Mouse (Mus musculus) MEL (cell line): ENCODE data around the gene Bloc1s5. TPM values are rescaled to one million over a fixed set of nuclear protein-coding genes. Genes with fewer than 3 reads are reported as not detected.

Source experiments
- DNase-seq: peaks from one replicate; pipeline ENCODE4 v3.0.0; 2011; ENCODE audit warnings: low read depth, low spot score
- H3K27ac ChIP-seq: 2 replicates; pipeline ENCODE4 v1.5.1; 2012; ENCODE audit warnings: low read depth, mild to moderate bottlenecking, control low read depth, low read length, moderate library complexity; ENCODE audit not compliant: control insufficient read depth
- H3K27me3 ChIP-seq, 2 experiments: fragments of 150-350 bp in 1 of 2; sonication (generic) in 1 of 2; 2 replicates each; pipeline ENCODE4 v1.6.1; 2012; ENCODE audit warnings: low read length in 2 of 2, mild to moderate bottlenecking in 2 of 2, improper control_type of control experiment in 1 of 2, moderate library complexity in 1 of 2; ENCODE audit not compliant: insufficient read depth in 2 of 2, control insufficient read depth in 1 of 2
- H3K36me3 ChIP-seq, 2 experiments: 2 replicates each; pipeline ENCODE4 v1.6.1; 2012 to 2014; ENCODE audit warnings: low read length in 2 of 2, improper control_type of control experiment in 1 of 2, inconsistent platforms in 1 of 2, mild to moderate bottlenecking in 1 of 2; ENCODE audit not compliant: insufficient read depth in 2 of 2, control insufficient read depth in 1 of 2
- H3K4me1 ChIP-seq, 2 experiments: fragments of 150-350 bp in 1 of 2; sonication (generic) in 1 of 2; 2 replicates each; pipeline ENCODE4 v1.6.1; 2012; ENCODE audit warnings: low read length in 2 of 2, improper control_type of control experiment in 1 of 2, mild to moderate bottlenecking in 1 of 2; ENCODE audit not compliant: insufficient read depth in 2 of 2, control insufficient read depth in 1 of 2
- H3K4me3 ChIP-seq, 2 experiments: fragments of 150-350 bp in 1 of 2; sonication (generic) in 1 of 2; 2 replicates each; pipeline ENCODE4 v1.5.1; 2012; ENCODE audit warnings: low read depth in 2 of 2, low read length in 2 of 2, mild to moderate bottlenecking in 2 of 2, moderate library complexity in 2 of 2, control low read depth in 1 of 2, improper control_type of control experiment in 1 of 2; ENCODE audit not compliant: control insufficient read depth in 1 of 2, insufficient read depth in 1 of 2
- H3K79me2 ChIP-seq: 2 replicates; pipeline ENCODE4 v1.6.1; 2012; ENCODE audit warnings: mild to moderate bottlenecking, low read length, moderate library complexity; ENCODE audit not compliant: control insufficient read depth, poor library complexity, insufficient read depth
- H3K9ac ChIP-seq: 2 replicates; pipeline ENCODE4 v1.6.1; 2012; ENCODE audit warnings: low read depth, mild to moderate bottlenecking, control low read depth, low read length, moderate library complexity; ENCODE audit not compliant: control insufficient read depth, poor library complexity, severe bottlenecking
- H3K9me3 ChIP-seq: fragments of 150-350 bp; sonication (generic); replicated peaks from 2 replicates; pipeline ENCODE4 v1.6.1; 2012; ENCODE audit warnings: mild to moderate bottlenecking, low read length, improper control_type of control experiment, moderate library complexity; ENCODE audit not compliant: insufficient read depth
- BHLHE40 ChIP-seq: IDR thresholded peaks from 2 replicates; pipeline ENCODE4 v1.6.1; 2012; ENCODE audit warnings: low read depth, mild to moderate bottlenecking, inconsistent platforms, low read length, improper control_type of control experiment, borderline replicate concordance
- CHD1 ChIP-seq: IDR thresholded peaks from 2 replicates; pipeline ENCODE4 v1.6.1; 2012; ENCODE audit warnings: low read depth, mild to moderate bottlenecking, inconsistent platforms, low read length, improper control_type of control experiment
- CHD2 ChIP-seq: IDR thresholded peaks from 2 replicates; pipeline ENCODE4 v1.6.1; 2011; ENCODE audit warnings: low read length, improper control_type of control experiment
- CTCF ChIP-seq, 3 experiments: IDR thresholded peaks in 2 of 3; conservative IDR thresholded peaks in 1 of 3; 2 replicates each; pipeline ENCODE4 v1.5.1; 2011 to 2012; ENCODE audit warnings: low read length in 3 of 3, low read depth in 2 of 3, mild to moderate bottlenecking in 2 of 3, improper control_type of control experiment in 1 of 3, inconsistent platforms in 1 of 3, mixed read lengths in 1 of 3, moderate library complexity in 1 of 3; ENCODE audit not compliant: control insufficient read depth in 1 of 3, insufficient read depth in 1 of 3, poor library complexity in 1 of 3, severe bottlenecking in 1 of 3
- E2F4 ChIP-seq: IDR thresholded peaks from 2 replicates; pipeline ENCODE4 v1.6.1; 2011; ENCODE audit warnings: low read depth, low read length, improper control_type of control experiment, borderline replicate concordance
- ELF1 ChIP-seq: IDR thresholded peaks from 2 replicates; pipeline ENCODE4 v1.6.1; 2014; ENCODE audit warnings: low read depth, mild to moderate bottlenecking, inconsistent platforms, low read length, improper control_type of control experiment, moderate library complexity
- EP300 ChIP-seq, 2 experiments: IDR thresholded peaks; 2 replicates each; pipeline ENCODE4 v1.6.1; 2011; ENCODE audit warnings: improper control_type of control experiment in 2 of 2, low read length in 2 of 2, low read depth in 1 of 2, mild to moderate bottlenecking in 1 of 2
- ETS1 ChIP-seq: IDR thresholded peaks from 2 replicates; pipeline ENCODE4 v1.6.1; 2012; ENCODE audit warnings: low read depth, mild to moderate bottlenecking, inconsistent platforms, low read length, improper control_type of control experiment, moderate library complexity
- GABPA ChIP-seq: IDR thresholded peaks from 2 replicates; pipeline ENCODE4 v1.6.1; 2012; ENCODE audit warnings: low read depth, mild to moderate bottlenecking, inconsistent platforms, low read length, improper control_type of control experiment, moderate library complexity
- GATA1 ChIP-seq: IDR thresholded peaks from 2 replicates; pipeline ENCODE4 v1.6.1; 2011; ENCODE audit warnings: low read depth, low read length, improper control_type of control experiment
- HCFC1 ChIP-seq: IDR thresholded peaks from 2 replicates; pipeline ENCODE4 v1.6.1; 2012; ENCODE audit warnings: low read depth, mild to moderate bottlenecking, inconsistent platforms, low read length, improper control_type of control experiment, moderate library complexity
- KAT2A ChIP-seq: conservative IDR thresholded peaks from 2 replicates; pipeline ENCODE4 v1.6.1; 2012; ENCODE audit warnings: low read depth, low read length, improper control_type of control experiment, inconsistent platforms
- MAFK ChIP-seq: IDR thresholded peaks from 2 replicates; pipeline ENCODE4 v1.6.1; 2011; ENCODE audit warnings: low read depth, mild to moderate bottlenecking, low read length, improper control_type of control experiment, borderline replicate concordance
- MAX ChIP-seq: IDR thresholded peaks from 2 replicates; pipeline ENCODE4 v1.6.1; 2011; ENCODE audit warnings: low read length, improper control_type of control experiment
- MAZ ChIP-seq: IDR thresholded peaks from 2 replicates; pipeline ENCODE4 v1.6.1; 2012; ENCODE audit warnings: low read depth, mild to moderate bottlenecking, inconsistent platforms, low read length, improper control_type of control experiment
- MEF2A ChIP-seq: IDR thresholded peaks from 2 replicates; pipeline ENCODE4 v1.6.1; 2014; ENCODE audit warnings: low read depth, mild to moderate bottlenecking, inconsistent platforms, low read length, improper control_type of control experiment; ENCODE audit not compliant: poor library complexity, insufficient replicate concordance, severe bottlenecking; ENCODE audit errors: extremely low read depth
- MXI1 ChIP-seq: IDR thresholded peaks from 2 replicates; pipeline ENCODE4 v1.6.1; 2011; ENCODE audit warnings: mild to moderate bottlenecking, low read depth, low read length, improper control_type of control experiment
- MYB ChIP-seq: IDR thresholded peaks from 2 replicates; pipeline ENCODE4 v1.6.1; 2011; ENCODE audit warnings: mild to moderate bottlenecking, low read depth, low read length, improper control_type of control experiment
- MYC ChIP-seq: IDR thresholded peaks from 2 replicates; pipeline ENCODE4 v1.6.1; 2011; ENCODE audit warnings: low read depth, mild to moderate bottlenecking, low read length, improper control_type of control experiment, moderate library complexity
- NELFE ChIP-seq: IDR thresholded peaks from 2 replicates; pipeline ENCODE4 v1.6.1; 2011; ENCODE audit warnings: low read depth, low read length, improper control_type of control experiment
- NRF1 ChIP-seq: IDR thresholded peaks from 2 replicates; pipeline ENCODE4 v1.6.1; 2014; ENCODE audit warnings: low read depth, mild to moderate bottlenecking, inconsistent platforms, low read length, improper control_type of control experiment, moderate library complexity; ENCODE audit not compliant: poor library complexity, insufficient read depth, severe bottlenecking
- POLR2A ChIP-seq, 2 experiments: IDR thresholded peaks; 2 replicates each; pipeline ENCODE4 v1.6.1; 2011 to 2012; ENCODE audit warnings: low read length in 2 of 2, mild to moderate bottlenecking in 2 of 2, control low read depth in 1 of 2, improper control_type of control experiment in 1 of 2, low read depth in 1 of 2, moderate library complexity in 1 of 2; ENCODE audit not compliant: control insufficient read depth in 1 of 2, insufficient read depth in 1 of 2, poor library complexity in 1 of 2
- POLR2AphosphoS2 ChIP-seq: IDR thresholded peaks from 2 replicates; pipeline ENCODE4 v1.6.1; 2011; ENCODE audit warnings: low read length, improper control_type of control experiment
- RAD21 ChIP-seq: IDR thresholded peaks from 2 replicates; pipeline ENCODE4 v1.6.1; 2011; ENCODE audit warnings: mild to moderate bottlenecking, low read depth, low read length, improper control_type of control experiment
- RCOR1 ChIP-seq: IDR thresholded peaks from 2 replicates; pipeline ENCODE4 v1.6.1; 2012; ENCODE audit warnings: low read depth, mild to moderate bottlenecking, inconsistent platforms, low read length, improper control_type of control experiment
- SIN3A ChIP-seq: IDR thresholded peaks from 2 replicates; pipeline ENCODE4 v1.6.1; 2012; ENCODE audit warnings: low read length, improper control_type of control experiment, inconsistent platforms
- SMC3 ChIP-seq: IDR thresholded peaks from 2 replicates; pipeline ENCODE4 v1.6.1; 2011; ENCODE audit warnings: low read depth, low read length, improper control_type of control experiment
- TAL1 ChIP-seq: IDR thresholded peaks from 2 replicates; pipeline ENCODE4 v1.6.1; 2012; ENCODE audit warnings: mild to moderate bottlenecking, inconsistent platforms, low read length, moderate library complexity, mixed read lengths
- TBP ChIP-seq: IDR thresholded peaks from 2 replicates; pipeline ENCODE4 v1.8.0; 2011; ENCODE audit warnings: low read depth, low read length, improper control_type of control experiment
- TCF12 ChIP-seq: IDR thresholded peaks from 2 replicates; pipeline ENCODE4 v1.6.1; 2014; ENCODE audit warnings: low read depth, mild to moderate bottlenecking, inconsistent platforms, low read length, improper control_type of control experiment, moderate library complexity
- UBTF ChIP-seq: IDR thresholded peaks from 2 replicates; pipeline ENCODE4 v1.6.1; 2012; ENCODE audit warnings: low read depth, mild to moderate bottlenecking, inconsistent platforms, low read length, improper control_type of control experiment, moderate library complexity, borderline replicate concordance; ENCODE audit not compliant: insufficient read depth
- USF1 ChIP-seq: IDR thresholded peaks from 2 replicates; pipeline ENCODE4 v1.6.1; 2014; ENCODE audit warnings: low read depth, mild to moderate bottlenecking, inconsistent platforms, low read length, improper control_type of control experiment, moderate library complexity
- USF2 ChIP-seq, 2 experiments: IDR thresholded peaks; 2 replicates each; pipeline ENCODE4 v1.6.1; 2011 to 2012; ENCODE audit warnings: improper control_type of control experiment in 2 of 2, low read length in 2 of 2, borderline replicate concordance in 1 of 2, inconsistent platforms in 1 of 2, low read depth in 1 of 2, mild to moderate bottlenecking in 1 of 2; ENCODE audit not compliant: insufficient read depth in 1 of 2
- ZC3H11A ChIP-seq: IDR thresholded peaks from 2 replicates; pipeline ENCODE4 v1.6.1; 2012; ENCODE audit warnings: low read depth, mild to moderate bottlenecking, inconsistent platforms, low read length, improper control_type of control experiment
- ZKSCAN1 ChIP-seq: IDR thresholded peaks from 2 replicates; pipeline ENCODE4 v1.6.1; 2012; ENCODE audit warnings: low read depth, mild to moderate bottlenecking, inconsistent platforms, low read length, improper control_type of control experiment, moderate library complexity
- ZMIZ1 ChIP-seq: IDR thresholded peaks from 2 replicates; pipeline ENCODE4 v1.6.1; 2012; ENCODE audit warnings: low read depth, mild to moderate bottlenecking, inconsistent platforms, low read length, improper control_type of control experiment, moderate library complexity
- ZNF384 ChIP-seq: IDR thresholded peaks from 2 replicates; pipeline ENCODE4 v1.6.1; 2012; ENCODE audit warnings: low read depth, mild to moderate bottlenecking, inconsistent platforms, low read length, improper control_type of control experiment
- polyA plus RNA-seq, 2 experiments: library from polyadenylated mRNA; stranded (reverse) in 1 of 2; unstranded in 1 of 2; fragments of >175 nt in 1 of 2; fragments of >200 nt in 1 of 2; gene quantifications; 2 replicates each; pipeline versions ENCODE4 v1.2.1 to v1.2.4; 2012; ENCODE audit warnings: low replicate concordance in 2 of 2, low read depth in 1 of 2; ENCODE audit not compliant: insufficient read length in 2 of 2, insufficient read depth in 1 of 2, missing spikeins in 1 of 2
- total RNA-seq: library from RNA; depleted of rRNA; stranded (reverse); fragments of 300-350 nt; gene quantifications from 2 replicates; pipeline ENCODE4 v1.2.3, GENCODE M21; 2012

Gene Bloc1s5
- total and polyA plus RNA-seq, 3 experiments = 12.3 to 16.2 TPM; not detected in 1

GRCm38 (mm10) chr13:38632556-38632955 lies 2.4 kb downstream of the Bloc1s5 start:
- no peaks in the 10 kb centered on the region for H3K9me3 ChIP-seq
- H3K36me3 ChIP-seq = peaks cover 0 to 20% of the 10 kb centered on the region in 2 experiments; a peak in 3 of 4 replicates
- peak overlapping the region; percentile 4 to 24; a peak in 3 of 4 replicates for H3K4me3 ChIP-seq
- H3K27me3 ChIP-seq = no peaks in the 10 kb centered on the region
- DNase-seq = peak; percentile 89
- no peaks in the 10 kb centered on the region; the same call in 1 of the 2 replicates for H3K79me2 ChIP-seq
- peak overlapping the region; percentile 84 for H3K27ac ChIP-seq
- peak overlapping the region; percentile 33 for H3K9ac ChIP-seq
- H3K4me1 ChIP-seq = peaks cover 10 to 17% of the 10 kb centered on the region in 2 experiments
- TF ChIP-seq ZC3H11A (no peak), POLR2A (IDR thresholded peaks at IDR 0.05; ENCODE audit: control insufficient read depth in 1 of 2, insufficient read depth in 1 of 2, low read depth in 1 of 2, low read length in 2 of 2, poor library complexity in 1 of 2) (peak in 1 of 2 experiments; percentile 54; a peak in 1 of 4 replicates), MAX (peak; percentile 93), ETS1 (peak; percentile 99), NRF1 (no peak), MYC (peak; percentile 87; the same call in 1 of the 2 replicates), SIN3A (peak; percentile 99), CTCF (IDR thresholded peaks at IDR 0.05 in 2 of 3, conservative IDR thresholded peaks at IDR 0.05 in 1 of 3; ENCODE audit: control insufficient read depth in 1 of 3, insufficient read depth in 1 of 3, low read depth in 2 of 3, low read length in 3 of 3, poor library complexity in 1 of 3, severe bottlenecking in 1 of 3) (no peak), RCOR1 (peak; percentile 93), ZNF384 (no peak), USF2 (IDR thresholded peaks at IDR 0.05; ENCODE audit: borderline replicate concordance in 1 of 2, insufficient read depth in 1 of 2, low read depth in 1 of 2, low read length in 2 of 2) (peak in 1 of 2 experiments; percentile 71; a peak in 1 of 4 replicates), MAZ (peak; percentile 89; the same call in 1 of the 2 replicates), CHD2 (peak; percentile 49; the same call in 1 of the 2 replicates), CHD1 (no peak), GABPA (no peak), EP300 (IDR thresholded peaks at IDR 0.05; ENCODE audit: low read depth in 1 of 2, low read length in 2 of 2) (peak; percentile 99 to 100), ELF1 (no peak), TCF12 (peak; percentile 100), TBP (peak; percentile 50), HCFC1 (peak; percentile 52; the same call in 1 of the 2 replicates), MEF2A (no peak; the same call in 1 of the 2 replicates), ZKSCAN1 (no peak), NELFE (peak; percentile 41; the same call in 1 of the 2 replicates), ZMIZ1 (peak; percentile 52; the same call in 1 of the 2 replicates), GATA1 (peak; percentile 99), E2F4 (no peak), TAL1 (peak; percentile 94), KAT2A (no peak), MXI1 (peak; percentile 82), SMC3 (no peak), MYB (peak; percentile 99), RAD21 (no peak), UBTF (no peak), USF1 (peak; percentile 94), POLR2AphosphoS2 (no peak), BHLHE40 (peak; percentile 99), MAFK (peak; percentile 84)
